Mouse (Mus musculus): ENCODE measurements at regions not wholly inside any gene's neighbourhood (a gene's known extent, or its start where the extent isn't known, plus 50 kb on each side); places are given as distances from the start of the nearest gene placed in this dataset.

- WGBS, result 73% methylated on average over 3 of the region's 3 CpGs
- H3K4me3 ChIP-seq, result no peak overlapping the region
- H3K36me3 ChIP-seq, result no peaks in the 10 kb centered on the region
- H3K27me3 ChIP-seq (replicated peaks), result no peaks in the 10 kb centered on the region
- no peak for ATAC-seq (ENCODE audit: insufficient number of reproducible peaks, low FRiP score)
- no peaks in the 10 kb centered on the region for H3K9me3 ChIP-seq (replicated peaks)
- no peak overlapping the region for H3K27ac ChIP-seq (ENCODE audit: poor library complexity, severe bottlenecking)
- no peak overlapping the region for H3K9ac ChIP-seq
- no peaks in the 10 kb centered on the region for H3K4me1 ChIP-seq (replicated peaks)
- H3K4me2 ChIP-seq, result no peak overlapping the region
Observed at GRCm38 (mm10) chr3:54493567-54493966, 132.7 kb downstream of the Postn start.

GRCm38 (mm10) chr3:54504997-54505396, 144.1 kb downstream of the Postn start:
- H3K9ac ChIP-seq, result no peak overlapping the region
- 56% methylated on average over 3 of the region's 3 CpGs for WGBS
- H3K4me1 ChIP-seq (replicated peaks), result no peaks in the 10 kb centered on the region
- H3K27ac ChIP-seq (ENCODE audit: poor library complexity, severe bottlenecking), result no peak overlapping the region
- H3K4me2 ChIP-seq, result no peak overlapping the region
- no peak overlapping the region for H3K4me3 ChIP-seq
- no peak for ATAC-seq (ENCODE audit: insufficient number of reproducible peaks, low FRiP score)
- H3K9me3 ChIP-seq (replicated peaks), result no peaks in the 10 kb centered on the region
- no peaks in the 10 kb centered on the region for H3K36me3 ChIP-seq
- no peaks in the 10 kb centered on the region for H3K27me3 ChIP-seq (replicated peaks)

- Histone ChIP-seq H3K9me3 (replicated peaks) (no peaks in the 10 kb centered on the region), H3K4me1 (replicated peaks) (no peaks in the 10 kb centered on the region), H3K36me3 (no peaks in the 10 kb centered on the region), H3K27ac (ENCODE audit: poor library complexity, severe bottlenecking) (no peak overlapping the region), H3K4me3 (no peak overlapping the region), H3K9ac (no peak overlapping the region), H3K4me2 (no peak overlapping the region), H3K27me3 (replicated peaks) (no peaks in the 10 kb centered on the region)
- no peak for ATAC-seq (ENCODE audit: insufficient number of reproducible peaks, low FRiP score)
- WGBS, result 90% methylated on average over 1 of the region's 1 CpGs
Observed at GRCm38 (mm10) chr3:54507575-54507974, 146.7 kb downstream of the Postn start.

- no peak overlapping the region for H3K4me2 ChIP-seq
- ATAC-seq (ENCODE audit: insufficient number of reproducible peaks, low FRiP score), result no peak
- H3K9ac ChIP-seq, result no peak overlapping the region
- no peaks in the 10 kb centered on the region for H3K27me3 ChIP-seq (replicated peaks)
- no peak overlapping the region for H3K27ac ChIP-seq (ENCODE audit: poor library complexity, severe bottlenecking)
- WGBS, result 69% methylated on average over 5 of the region's 5 CpGs
- H3K4me3 ChIP-seq, result no peak overlapping the region
- H3K4me1 ChIP-seq (replicated peaks), result no peaks in the 10 kb centered on the region
- no peaks in the 10 kb centered on the region for H3K36me3 ChIP-seq
- no peaks in the 10 kb centered on the region for H3K9me3 ChIP-seq (replicated peaks)
Observed at GRCm38 (mm10) chr3:54508906-54509305, 148.0 kb downstream of the Postn start.

GRCm38 (mm10) chr3:54517251-54517650, 156.3 kb downstream of the Postn start:
- Histone ChIP-seq H3K9ac (no peak overlapping the region), H3K36me3 (no peaks in the 10 kb centered on the region), H3K27ac (ENCODE audit: poor library complexity, severe bottlenecking) (no peak overlapping the region), H3K9me3 (replicated peaks) (peaks cover 2% of the 10 kb centered on the region), H3K4me3 (no peak overlapping the region), H3K4me1 (replicated peaks) (no peaks in the 10 kb centered on the region), H3K27me3 (replicated peaks) (no peaks in the 10 kb centered on the region), H3K4me2 (no peak overlapping the region)
- ATAC-seq (ENCODE audit: insufficient number of reproducible peaks, low FRiP score), result no peak
- 79% methylated on average over 3 of the region's 3 CpGs for WGBS

- no peaks in the 10 kb centered on the region for H3K36me3 ChIP-seq
- no peak for ATAC-seq (ENCODE audit: insufficient number of reproducible peaks, low FRiP score)
- H3K4me1 ChIP-seq (replicated peaks), result no peaks in the 10 kb centered on the region
- WGBS, result 83% methylated on average over 2 of the region's 2 CpGs
- H3K4me2 ChIP-seq, result no peak overlapping the region
- no peaks in the 10 kb centered on the region for H3K27me3 ChIP-seq (replicated peaks)
- H3K4me3 ChIP-seq, result no peak overlapping the region
- no peak overlapping the region for H3K9ac ChIP-seq
- H3K27ac ChIP-seq (ENCODE audit: poor library complexity, severe bottlenecking), result no peak overlapping the region
- peaks cover 9% of the 10 kb centered on the region for H3K9me3 ChIP-seq (replicated peaks)
Observed at GRCm38 (mm10) chr3:54522716-54523115, 161.8 kb downstream of the Postn start.

GRCm38 (mm10) chr3:54526618-54527017, 165.7 kb downstream of the Postn start:
- Histone ChIP-seq H3K27ac (ENCODE audit: poor library complexity, severe bottlenecking) (no peak overlapping the region), H3K9me3 (replicated peaks) (peaks cover 11% of the 10 kb centered on the region), H3K9ac (no peak overlapping the region), H3K27me3 (replicated peaks) (no peaks in the 10 kb centered on the region), H3K4me2 (no peak overlapping the region), H3K4me1 (replicated peaks) (no peaks in the 10 kb centered on the region), H3K4me3 (no peak overlapping the region), H3K36me3 (no peaks in the 10 kb centered on the region)
- WGBS, result 77% methylated on average over 4 of the region's 4 CpGs
- ATAC-seq (ENCODE audit: insufficient number of reproducible peaks, low FRiP score), result no peak

- WGBS, result 70% methylated on average over 3 of the region's 3 CpGs
- H3K36me3 ChIP-seq, result no peaks in the 10 kb centered on the region
- no peaks in the 10 kb centered on the region for H3K4me1 ChIP-seq (replicated peaks)
- H3K9me3 ChIP-seq (replicated peaks), result peaks cover 11% of the 10 kb centered on the region
- H3K27me3 ChIP-seq (replicated peaks), result no peaks in the 10 kb centered on the region
- no peak overlapping the region for H3K4me2 ChIP-seq
- no peak overlapping the region for H3K9ac ChIP-seq
- no peak overlapping the region for H3K4me3 ChIP-seq
- no peak for ATAC-seq (ENCODE audit: insufficient number of reproducible peaks, low FRiP score)
- no peak overlapping the region for H3K27ac ChIP-seq (ENCODE audit: poor library complexity, severe bottlenecking)
Observed at GRCm38 (mm10) chr3:54528292-54528691, 164.3 kb upstream of the Supt20 start.

GRCm38 (mm10) chr3:54530251-54530650, 162.4 kb upstream of the Supt20 start:
- Histone ChIP-seq H3K4me1 (replicated peaks) (no peaks in the 10 kb centered on the region), H3K4me3 (no peak overlapping the region), H3K27ac (ENCODE audit: poor library complexity, severe bottlenecking) (no peak overlapping the region), H3K36me3 (no peaks in the 10 kb centered on the region), H3K9ac (no peak overlapping the region), H3K27me3 (replicated peaks) (no peaks in the 10 kb centered on the region), H3K9me3 (replicated peaks) (peaks cover 11% of the 10 kb centered on the region), H3K4me2 (no peak overlapping the region)
- ATAC-seq (ENCODE audit: insufficient number of reproducible peaks, low FRiP score), result no peak
- 75% methylated on average over 6 of the region's 6 CpGs for WGBS

- Histone ChIP-seq H3K9ac (no peak overlapping the region), H3K27me3 (replicated peaks) (no peaks in the 10 kb centered on the region), H3K27ac (ENCODE audit: poor library complexity, severe bottlenecking) (no peak overlapping the region), H3K4me1 (replicated peaks) (no peaks in the 10 kb centered on the region), H3K36me3 (no peaks in the 10 kb centered on the region), H3K9me3 (replicated peaks) (no peaks in the 10 kb centered on the region), H3K4me2 (no peak overlapping the region), H3K4me3 (no peak overlapping the region)
- 82% methylated on average over 7 of the region's 7 CpGs for WGBS
- ATAC-seq (ENCODE audit: insufficient number of reproducible peaks, low FRiP score), result no peak
Observed at GRCm38 (mm10) chr3:54535361-54535760, 157.2 kb upstream of the Supt20 start.

GRCm38 (mm10) chr3:54538055-54538454, 154.6 kb upstream of the Supt20 start:
- no peak overlapping the region for H3K4me3 ChIP-seq
- no peak for ATAC-seq (ENCODE audit: insufficient number of reproducible peaks, low FRiP score)
- no peaks in the 10 kb centered on the region for H3K4me1 ChIP-seq (replicated peaks)
- no peak overlapping the region for H3K4me2 ChIP-seq
- H3K27ac ChIP-seq (ENCODE audit: poor library complexity, severe bottlenecking), result no peak overlapping the region
- peaks cover 6% of the 10 kb centered on the region for H3K9me3 ChIP-seq (replicated peaks)
- no peaks in the 10 kb centered on the region for H3K36me3 ChIP-seq
- H3K27me3 ChIP-seq (replicated peaks), result no peaks in the 10 kb centered on the region
- no peak overlapping the region for H3K9ac ChIP-seq
- WGBS, result 38% methylated on average over 3 of the region's 3 CpGs

GRCm38 (mm10) chr3:54540540-54541080, 152.0 kb upstream of the Supt20 start:
- Histone ChIP-seq H3K4me1 (replicated peaks) (no peaks in the 10 kb centered on the region), H3K27ac (ENCODE audit: poor library complexity, severe bottlenecking) (no peak overlapping the region), H3K36me3 (no peaks in the 10 kb centered on the region), H3K4me3 (no peak overlapping the region), H3K4me2 (no peak overlapping the region), H3K27me3 (replicated peaks) (no peaks in the 10 kb centered on the region), H3K9ac (no peak overlapping the region), H3K9me3 (replicated peaks) (peaks cover 7% of the 10 kb centered on the region)
- 55% methylated on average over 3 of the region's 3 CpGs for WGBS
- no peak for ATAC-seq (ENCODE audit: insufficient number of reproducible peaks, low FRiP score)

Data from heart, embryonic 12.5 days (tissue).